Mouse (Mus musculus) right cerebral cortex, postnatal 4 days (tissue): Measurements from ENCODE around the gene Phf23.
"Not testable (repeated sequence)": the region's sequence is repeated elsewhere in the genome, so short reads cannot be mapped to it uniquely, and the experiment has no call there.

Experiments
- DNase-seq: peaks from one replicate; pipeline ENCODE4 v3.0.0-alpha.2; 2022

Gene Phf23

DNA sequence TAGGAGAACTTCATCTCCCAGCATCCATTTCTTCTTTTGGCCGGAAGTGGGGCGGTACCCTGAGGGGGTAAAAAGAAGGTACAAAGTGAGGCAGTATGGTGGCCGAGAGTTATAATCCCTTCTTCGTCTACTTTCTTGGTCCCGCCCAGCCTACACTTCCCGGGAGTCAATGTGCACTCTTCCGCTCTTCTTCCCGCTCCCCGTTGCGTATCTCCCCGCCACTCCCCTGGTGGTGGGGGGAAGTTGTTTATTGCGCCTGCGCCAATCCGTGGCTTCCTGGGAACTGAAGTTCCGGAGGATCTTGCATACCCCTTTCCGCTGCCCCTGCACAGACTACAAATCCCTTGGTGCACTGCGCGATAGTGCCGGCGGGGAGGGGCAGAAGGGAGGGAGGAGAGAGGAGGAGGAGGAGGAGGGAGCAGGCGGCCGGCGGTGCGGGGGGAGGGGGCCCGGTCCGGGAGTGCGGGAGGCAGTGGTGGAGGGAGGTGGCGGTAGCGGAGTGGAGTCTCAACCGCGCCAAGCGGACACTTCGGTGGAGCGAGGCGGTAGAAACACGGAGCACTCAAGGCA, at the start of gene Phf23:
Gene Phf23 (plus strand): TSS at position 387 of the 570 bp plus-strand sequence.
- DNase-seq, result peak; percentile 94

DNA sequence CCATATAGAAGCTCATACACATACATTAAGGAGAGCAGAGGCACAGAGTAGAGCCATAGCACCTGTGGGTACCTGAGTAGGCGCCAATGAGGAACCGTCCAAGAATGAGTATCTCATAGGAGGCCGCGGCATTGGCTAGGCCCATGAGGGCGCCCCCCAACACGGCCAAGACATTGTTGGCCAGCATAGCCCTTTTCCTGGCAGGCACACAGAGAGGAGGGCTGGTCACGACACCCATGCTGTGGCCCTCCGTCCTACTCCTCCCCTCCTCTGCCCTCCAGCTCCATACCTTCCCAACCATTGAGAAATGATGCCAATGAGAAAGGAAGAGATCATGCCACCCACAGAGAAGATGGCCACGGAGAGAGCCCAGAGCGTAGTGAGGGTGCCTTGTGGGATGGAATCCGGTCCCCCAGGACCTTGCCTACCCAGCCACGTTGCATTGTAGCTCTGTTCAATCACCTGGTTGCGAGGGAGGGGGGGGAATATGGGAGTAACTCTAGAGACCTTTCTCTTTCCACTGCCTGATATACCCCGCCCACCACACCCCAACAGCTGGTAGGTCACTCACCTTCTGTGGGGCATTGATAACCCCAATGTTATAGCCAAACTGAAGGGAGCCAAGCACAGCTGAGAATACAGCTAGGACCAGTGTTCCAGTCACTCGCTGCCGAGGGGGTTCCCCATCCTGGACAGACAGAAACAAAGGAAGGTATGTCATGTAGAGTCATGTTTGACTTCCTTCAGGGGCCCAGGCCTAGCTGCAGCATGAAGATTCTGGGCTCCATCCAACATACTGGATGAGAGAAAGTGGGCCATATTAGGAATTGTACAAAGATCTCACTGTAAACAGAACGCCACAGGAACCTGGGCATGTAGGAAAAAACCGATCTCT, 49.3 kb upstream of the Phf23 start:
- DNase-seq, result no peak

DNA sequence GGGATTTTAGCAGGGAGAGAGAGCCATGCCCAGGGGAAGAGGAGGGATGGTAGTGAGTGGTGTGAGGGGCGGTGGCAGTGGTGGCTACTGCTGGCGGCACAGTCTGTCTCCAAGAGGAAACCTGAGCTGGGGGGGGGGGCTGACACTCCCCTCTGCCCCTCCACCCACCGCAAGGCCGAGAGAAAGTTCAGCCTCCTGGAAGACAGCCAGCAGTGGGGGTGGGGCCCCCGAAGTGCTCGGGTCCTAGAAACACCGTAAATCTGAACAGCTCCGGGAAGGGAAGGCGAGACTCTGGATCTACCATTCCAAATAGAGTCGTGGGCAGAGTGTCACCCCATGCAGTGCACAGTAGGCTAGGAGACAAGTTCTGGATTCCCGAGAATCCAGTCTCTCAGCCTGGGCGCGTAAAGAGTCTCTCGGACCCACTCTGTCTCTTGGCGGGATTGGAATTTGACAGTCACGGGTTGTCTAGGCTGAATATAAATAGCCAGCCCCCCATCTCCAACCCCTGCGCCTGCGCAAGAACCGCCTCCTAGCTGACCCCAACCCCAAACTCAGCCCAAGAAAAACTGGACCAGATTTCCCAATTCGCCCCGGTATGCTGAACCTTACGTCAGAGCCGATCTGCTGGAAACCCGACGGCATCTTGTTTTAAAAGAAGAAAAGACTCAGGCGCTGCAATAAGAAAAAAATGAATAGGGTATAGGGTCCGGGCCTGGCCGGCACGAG, 48.1 kb upstream of the Phf23 start:
- peak; percentile 23 for DNase-seq

DNA sequence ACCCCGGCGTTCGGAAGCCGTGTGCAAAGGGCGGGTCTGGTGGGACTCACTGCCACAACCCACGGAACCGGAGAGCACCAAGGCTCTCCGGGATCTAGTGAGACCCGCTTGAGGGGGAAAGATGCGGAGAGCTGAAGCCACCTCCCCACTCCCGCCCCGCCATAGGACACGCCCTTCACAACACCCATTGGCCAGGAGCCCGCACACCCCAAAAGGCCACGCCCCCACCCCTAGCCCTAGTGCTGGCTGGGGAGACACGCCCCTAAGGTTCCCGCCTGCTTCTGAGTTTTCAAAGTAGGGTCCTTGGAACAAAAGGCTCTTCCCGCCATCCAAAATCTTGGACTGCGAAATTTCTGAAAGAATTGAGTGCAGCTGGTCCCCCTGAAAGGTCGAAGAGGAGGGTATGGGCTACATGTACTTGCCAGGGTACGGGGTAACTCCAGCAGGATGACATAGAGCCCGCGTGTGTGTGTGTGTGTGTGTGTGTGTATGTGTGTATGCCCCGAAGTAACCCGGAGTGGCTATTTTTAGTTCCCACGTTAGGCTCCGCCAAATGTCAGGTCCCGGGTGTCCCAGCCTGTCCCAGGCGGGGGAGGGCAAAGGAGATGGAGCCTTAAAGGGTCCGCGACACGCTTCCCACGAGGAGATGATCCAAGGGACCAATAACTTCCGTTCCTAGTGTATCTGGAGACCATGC, 47.4 kb upstream of the Phf23 start, which contains the start of gene Slc2a4:
Gene Slc2a4 (minus strand): TSS at position 123 of the 697 bp plus-strand sequence.
- DNase-seq, result peak; percentile 89

DNA sequence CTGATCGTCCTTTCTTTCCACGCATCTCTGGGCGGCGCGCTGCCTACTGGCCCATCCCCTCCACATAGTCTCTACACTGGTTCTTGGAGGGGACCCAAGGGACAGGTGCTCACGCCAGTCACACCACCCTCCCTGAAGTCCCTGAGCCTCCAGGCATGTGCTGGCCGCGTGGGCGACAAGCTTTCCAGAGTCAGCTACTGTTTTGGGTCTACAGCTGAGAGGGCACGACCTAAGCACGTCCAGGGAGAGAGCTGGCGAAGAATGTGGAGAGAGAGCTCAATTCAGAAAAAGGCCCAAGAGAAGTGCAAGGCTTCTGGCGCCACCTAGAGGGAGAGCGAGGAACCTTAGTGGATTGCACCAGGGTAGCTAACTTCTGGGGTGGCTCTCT, 46.8 kb upstream of the Phf23 start:
- DNase-seq, result peak; percentile 80

DNA sequence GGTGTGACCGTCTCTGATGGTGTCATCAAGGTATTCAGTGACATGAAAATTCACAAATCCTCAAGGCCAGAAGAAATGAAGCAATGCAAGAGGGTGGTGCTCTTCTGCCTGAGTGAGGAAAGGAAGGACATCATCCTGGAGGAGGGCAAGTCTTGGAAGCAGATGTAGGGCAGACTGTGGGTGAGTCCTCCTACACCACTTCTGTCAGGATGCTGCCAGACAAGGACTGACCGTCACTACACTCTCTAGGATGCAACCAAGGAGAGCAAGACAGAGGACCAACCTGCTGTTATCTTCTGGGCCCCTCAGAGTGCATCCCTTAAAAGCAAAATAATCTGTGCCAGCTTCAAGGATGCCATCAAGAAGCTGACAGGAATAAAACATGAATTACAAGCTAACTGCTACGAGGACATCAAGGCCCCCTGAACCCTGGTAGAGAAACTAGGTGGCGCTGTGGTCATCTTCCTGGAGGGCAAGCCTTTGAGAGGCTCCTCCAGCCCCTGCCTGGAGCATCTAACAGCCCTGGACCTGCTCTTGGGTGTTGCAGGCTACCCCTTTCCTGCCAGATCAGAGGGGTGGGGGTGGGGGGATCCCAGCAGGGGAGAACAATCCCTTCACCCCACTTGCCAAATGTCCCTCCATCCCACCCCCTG, 44.6 kb upstream of the Phf23 start:
- no peak for DNase-seq

DNA sequence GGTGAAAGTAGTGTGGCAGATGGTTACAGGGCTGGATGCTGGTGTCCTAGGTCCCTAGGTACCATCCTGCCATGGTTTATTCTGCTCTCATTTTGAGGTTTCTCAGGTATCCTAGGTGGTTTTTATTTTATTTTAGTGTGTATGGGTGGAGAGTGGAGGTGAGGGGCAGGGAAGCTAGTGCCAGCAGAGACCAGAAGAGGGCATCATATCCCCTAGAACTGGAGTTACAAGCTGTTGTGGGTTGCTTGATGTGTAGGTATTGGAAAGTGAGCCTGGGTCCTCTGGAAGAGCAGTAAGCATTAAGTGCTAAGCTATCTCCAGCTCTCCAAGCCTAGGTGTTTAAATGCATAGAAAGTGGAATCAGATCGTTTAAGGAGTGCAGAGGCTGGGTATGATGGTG, 43.3 kb upstream of the Phf23 start:
- DNase-seq, result no peak

DNA sequence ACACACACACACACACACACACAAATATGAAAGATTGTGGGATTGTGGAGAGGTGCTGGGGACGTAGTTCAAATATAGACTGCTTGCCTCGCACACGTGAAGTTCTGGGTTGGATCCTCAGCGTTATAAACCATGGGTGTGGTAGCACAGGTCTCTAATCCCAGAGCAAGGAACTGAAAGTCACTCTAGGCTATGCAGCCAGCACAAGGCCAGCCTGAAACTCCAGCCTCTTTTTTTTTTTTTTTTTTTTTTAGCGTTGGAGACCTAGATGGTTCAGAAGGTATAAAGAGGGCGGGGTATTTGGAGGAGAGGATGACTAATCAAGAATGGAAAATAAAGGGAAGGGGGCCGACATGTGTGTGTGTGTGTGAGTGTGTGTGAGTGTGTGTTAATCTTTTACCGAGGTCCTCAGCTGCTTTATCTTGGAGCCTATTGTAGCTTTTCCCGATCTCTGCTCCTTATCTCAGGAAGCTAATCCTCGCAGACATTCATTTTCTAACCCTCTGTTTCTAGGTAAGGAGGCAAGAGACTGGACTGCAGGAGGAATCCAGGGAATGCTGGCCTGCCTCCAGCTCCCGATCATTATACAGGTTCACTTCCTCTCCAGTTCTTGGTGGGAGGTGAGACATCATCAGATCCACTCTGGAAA, 42.2 kb upstream of the Phf23 start:
- no peak for DNase-seq

DNA sequence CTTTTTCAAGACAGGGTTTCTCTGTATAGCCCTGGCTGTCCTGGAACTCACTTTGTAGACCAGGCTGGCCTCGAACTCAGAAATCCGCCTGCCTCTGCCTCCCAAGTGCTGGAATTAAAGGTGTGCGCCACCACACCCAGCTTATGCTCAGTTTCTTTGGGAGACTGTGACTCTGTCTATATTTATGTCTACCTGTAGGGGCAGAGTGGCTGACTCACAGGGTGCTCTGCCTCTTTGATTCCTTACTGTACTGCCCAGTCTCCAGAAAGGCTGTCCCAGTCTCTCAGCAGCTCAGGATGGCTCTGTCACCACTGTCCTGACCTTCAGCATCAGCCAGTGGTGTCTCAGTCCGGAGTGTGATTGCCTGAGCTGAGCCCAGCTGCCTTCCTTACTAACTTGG, 40.0 kb upstream of the Phf23 start:
- DNase-seq, result not testable (repeated sequence)

DNA sequence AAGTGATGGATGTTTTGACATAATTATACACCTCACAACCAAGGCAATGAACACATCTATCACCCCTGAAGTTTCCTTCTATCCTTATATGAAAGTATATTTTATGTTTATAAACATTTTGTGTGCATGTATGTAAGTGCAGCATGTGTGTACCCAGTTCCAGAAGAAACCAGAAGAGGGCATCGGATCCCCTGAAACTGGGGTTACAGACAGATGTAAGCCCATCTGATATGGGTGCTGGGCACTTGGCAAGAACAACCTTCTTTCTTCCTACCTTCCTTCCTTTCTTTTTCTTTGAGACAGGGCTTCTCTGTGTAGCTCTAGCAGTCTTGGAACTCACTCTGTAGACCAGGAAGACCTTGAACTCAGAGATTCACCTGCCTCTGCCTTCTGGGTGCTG, 39.4 kb upstream of the Phf23 start:
- no peak for DNase-seq

DNA sequence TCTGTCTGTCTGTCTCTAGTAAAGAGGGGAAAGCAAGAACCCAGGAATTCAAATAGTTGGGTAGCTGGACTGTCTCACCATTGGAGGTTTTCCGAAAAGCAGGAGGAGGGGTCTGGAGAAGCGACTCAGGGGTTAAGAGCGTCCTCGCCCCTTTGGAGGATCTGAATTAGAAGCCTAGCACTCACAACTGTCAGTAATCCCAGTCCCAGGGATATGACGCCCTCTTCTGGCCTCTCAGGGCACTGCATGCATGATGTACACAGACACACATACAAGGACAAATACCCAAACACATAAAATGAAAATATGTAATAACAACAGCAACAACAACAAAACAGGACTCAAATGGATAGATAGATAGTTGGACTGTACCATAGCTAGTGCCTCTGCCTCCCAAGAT, 35.0 kb upstream of the Phf23 start:
- DNase-seq, result no peak

DNA sequence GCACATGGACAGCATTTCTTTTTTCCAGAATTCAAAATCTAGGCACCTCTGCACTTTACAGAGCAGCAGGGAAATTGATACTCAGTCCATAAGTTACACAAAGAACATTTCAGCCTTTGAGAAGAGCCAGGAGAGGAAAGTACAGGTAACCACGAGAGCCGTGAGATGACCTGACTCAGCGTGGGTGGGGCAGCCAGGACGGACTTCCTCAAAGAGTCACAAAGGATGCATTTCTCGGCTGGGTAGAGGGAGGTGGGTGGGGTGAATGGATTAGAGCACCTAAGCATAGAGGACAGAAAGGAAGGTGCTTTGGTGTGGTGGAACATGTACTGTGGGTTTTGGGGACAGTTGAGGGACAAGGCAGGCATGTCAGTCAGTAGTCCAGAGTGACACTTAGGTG, 33.7 kb upstream of the Phf23 start:
- DNase-seq, result no peak

DNA sequence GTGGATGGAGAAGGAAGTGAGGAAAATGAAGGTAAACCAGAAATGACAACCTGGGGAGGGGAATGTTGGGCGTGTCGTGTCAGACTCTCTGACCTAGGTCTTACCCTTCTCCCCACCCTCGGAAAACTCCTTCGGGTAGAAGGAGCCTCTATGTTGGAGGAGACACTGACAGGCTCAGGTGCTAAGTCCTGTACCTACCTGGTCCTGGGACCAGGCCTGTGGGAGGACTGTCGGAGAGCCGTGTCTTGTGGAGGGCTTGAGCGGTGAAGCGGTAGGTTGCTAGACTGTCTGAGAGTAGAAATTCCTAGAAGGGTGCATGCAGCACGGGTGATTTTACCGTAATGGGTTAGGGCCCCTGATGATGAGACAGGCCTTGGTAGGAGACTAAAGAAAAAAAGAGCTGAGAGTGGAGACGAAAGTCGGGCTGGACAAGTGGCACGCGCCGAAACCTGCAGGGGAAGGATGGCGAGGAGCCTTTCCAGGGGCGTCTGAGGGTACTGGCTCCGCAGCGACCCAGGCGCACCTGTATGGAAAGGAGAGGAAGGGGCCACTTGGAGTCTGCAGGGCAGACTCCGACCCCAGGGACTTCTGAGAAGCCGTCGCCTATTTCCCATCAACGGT, 30.8 kb upstream of the Phf23 start, which contains the start of gene Cldn7:
Gene Cldn7 (plus strand): TSS at position 130 of the 621 bp plus-strand sequence.
- DNase-seq, result no peak

DNA sequence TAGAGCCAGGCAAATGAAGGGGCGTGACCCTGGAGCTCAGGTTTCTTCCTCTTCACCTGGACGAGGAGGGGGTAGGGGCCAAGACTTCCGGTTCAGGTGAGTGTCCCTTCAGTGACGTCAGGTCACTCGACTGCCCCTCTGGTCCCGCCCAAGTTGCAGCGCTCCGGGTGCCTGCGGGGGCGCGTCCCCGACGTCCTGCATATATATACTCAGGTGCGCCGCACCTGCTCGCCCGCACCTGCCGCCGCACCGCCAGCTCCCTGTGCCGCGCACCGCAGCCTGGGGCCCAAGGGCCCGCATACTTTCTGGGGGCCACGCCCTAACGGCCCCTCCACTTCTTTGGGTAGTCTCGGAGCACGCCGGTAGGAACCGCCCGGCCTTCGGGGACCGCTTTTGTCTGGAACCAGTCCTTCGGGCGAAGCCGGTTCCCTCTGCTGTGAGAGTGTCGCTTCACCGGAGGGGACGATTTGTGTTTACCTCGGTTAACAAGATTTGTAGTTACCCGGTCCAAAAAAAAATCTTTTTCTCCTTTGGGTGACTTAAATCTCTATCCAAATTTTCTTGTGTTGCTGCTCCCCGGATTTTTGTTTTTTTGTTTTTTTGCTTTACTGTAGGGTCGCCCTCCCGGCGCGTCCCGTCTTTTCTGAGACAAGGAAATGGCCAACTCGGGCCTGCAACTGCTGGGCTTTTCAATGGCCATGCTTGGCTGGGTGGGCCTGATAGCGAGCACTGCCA, 30.1 kb upstream of the Phf23 start:
- no peak for DNase-seq

DNA sequence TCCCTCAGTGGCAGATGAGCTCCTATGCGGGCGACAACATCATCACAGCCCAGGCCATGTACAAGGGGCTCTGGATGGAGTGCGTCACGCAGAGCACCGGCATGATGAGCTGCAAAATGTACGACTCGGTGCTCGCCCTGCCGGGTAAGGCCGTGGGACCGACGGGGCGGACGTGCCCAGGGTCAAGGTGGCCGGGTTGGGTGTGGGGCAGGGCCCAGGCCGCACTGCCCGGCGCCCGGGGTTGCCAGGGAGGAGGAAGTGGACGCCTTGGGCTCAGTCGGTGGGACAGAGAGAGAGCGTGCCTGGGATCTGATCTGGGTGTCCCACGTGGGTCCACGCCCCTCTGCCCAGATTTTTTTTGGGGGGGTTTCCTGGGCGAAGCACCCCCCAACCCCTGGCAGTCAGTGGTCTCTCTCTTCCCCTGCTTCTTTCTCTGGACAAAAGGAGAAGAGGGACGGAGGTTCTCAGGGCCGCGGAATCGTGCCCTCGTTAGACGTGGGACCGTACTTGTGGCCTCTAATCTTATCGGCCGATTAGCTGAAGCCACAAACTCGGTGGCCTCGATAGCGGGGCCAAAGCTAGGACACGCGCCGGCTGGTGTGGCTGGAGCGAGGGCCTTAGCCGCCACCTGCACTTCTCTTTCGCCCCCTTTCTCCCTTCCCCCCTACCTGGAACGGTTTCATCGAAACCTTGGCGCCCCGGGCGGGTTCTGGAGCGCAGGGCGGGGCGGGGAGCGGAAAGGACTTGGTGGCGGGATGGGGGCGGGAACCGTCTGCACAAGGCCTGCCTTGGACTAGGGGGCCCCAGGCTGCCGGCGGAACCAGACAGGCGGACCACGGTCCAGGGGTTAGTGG, 29.3 kb upstream of the Phf23 start:
- no peak for DNase-seq

DNA sequence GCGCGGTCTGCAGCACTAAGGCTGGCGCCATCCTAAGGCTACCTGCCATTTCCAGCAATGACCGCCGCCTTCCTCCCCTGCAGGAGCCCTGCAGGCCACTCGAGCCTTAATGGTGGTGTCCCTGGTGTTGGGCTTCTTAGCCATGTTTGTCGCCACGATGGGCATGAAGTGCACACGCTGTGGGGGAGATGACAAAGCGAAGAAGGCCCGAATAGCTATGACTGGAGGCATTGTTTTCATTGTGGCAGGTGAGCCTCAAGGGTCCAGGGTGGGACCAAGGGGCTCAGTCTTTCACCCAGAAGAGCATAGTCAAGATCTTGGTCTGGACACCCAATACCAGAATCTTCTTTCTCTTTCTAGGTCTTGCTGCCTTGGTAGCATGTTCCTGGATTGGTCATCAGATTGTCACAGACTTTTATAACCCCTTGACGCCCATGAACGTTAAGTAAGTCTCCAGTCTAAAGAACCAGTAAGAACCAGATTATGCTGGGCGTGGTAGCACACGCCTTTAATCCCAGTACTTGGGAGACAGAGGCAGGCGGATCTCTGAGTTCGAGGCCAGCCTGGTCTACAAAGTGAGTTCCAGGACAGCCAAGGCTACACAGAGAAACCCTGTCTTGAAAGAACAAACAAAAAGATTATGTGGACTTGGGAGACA, 28.6 kb upstream of the Phf23 start:
- no peak for DNase-seq

DNA sequence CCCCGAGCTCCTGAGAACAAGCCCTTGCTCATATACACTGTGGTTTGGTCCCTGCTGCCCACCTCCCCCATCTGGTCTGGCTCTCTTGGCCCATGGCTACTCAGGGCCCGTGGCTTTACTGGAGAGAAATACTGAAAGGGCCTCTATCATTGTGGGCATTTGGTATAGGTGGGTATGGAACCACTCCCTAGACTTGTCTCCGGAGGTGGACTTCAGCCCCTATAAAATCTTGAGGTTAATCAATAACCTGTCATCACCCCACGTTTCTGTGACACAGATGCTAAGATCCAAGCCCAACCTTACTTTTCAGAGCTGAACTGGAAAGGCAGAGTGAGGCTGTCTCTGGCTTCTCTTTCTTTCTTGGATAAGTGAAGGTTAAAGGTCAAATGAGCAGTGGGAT, 26.8 kb upstream of the Phf23 start:
- DNase-seq, result no peak

DNA sequence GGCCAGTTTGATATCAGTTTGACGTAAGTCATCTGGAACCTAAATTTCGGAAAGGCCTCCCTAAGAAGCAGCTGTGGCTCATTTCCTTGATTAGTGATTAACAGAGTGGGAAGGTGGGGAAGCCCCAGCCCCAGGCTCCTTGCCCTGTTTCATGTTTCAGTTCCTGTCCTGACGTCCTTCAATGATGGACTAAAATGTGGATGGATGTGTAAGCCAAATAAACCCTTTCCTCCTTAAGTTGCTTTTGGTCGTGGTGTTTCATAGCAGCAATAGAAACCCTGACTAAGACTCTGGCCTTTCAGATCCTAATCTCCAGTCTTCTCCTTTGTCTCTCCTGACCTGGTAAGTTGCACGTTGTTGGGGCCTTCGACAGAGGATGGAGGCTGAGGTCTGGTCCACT, 25.4 kb upstream of the Phf23 start:
- DNase-seq, result no peak

DNA sequence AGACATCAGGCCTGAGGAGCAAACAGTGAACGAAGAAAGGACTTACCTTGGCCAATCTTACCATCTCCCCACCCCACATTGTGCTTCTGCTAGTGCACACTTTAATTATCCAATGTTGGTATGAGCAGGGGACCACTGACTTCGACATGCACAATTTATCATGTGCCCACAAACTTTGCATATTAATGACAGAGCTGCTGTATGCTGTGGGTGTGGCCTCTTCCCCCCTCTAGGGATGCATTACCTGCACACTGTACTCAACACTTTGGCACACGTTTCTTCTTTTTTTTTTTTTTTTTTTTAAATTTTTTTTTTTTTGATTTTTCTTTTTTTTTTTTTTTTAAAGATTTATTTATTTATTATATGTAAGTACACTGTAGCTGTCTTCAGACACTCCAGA, 24.8 kb upstream of the Phf23 start:
- DNase-seq, result no peak
